Mouse (Mus musculus): Measurements from ENCODE around the gene Cphx1.
"Not testable (repeated sequence)": the region's sequence is repeated elsewhere in the genome, so short reads cannot be mapped to it uniquely, and the experiment has no call there.

DNA sequence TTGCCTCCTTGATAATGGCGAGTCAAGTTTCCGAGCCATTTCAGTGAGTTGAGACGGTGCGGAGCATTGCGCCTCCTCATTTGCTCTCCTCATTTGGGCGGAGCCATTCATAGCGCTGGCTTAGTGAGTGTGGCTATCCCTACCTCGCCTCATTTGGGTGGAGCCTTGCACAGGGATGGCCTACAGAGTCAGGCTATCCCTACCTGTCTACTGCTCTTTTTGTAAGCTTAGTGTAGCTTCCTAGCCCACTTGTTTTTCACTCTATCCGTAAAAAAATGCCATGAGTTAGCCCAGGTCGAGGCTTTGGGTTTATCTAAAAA lies 10.6 kb upstream of the Cphx1 start, which contains the start of gene Tmem254a:
- TF ChIP-seq HCFC1 (IDR thresholded peaks at IDR 0.05; ENCODE audit: borderline replicate concordance, insufficient read depth, low read length); MAFK (IDR thresholded peaks at IDR 0.05; ENCODE audit: insufficient read depth, low read depth, low read length): not testable (repeated sequence)
